Comparison of ENCODE assay signal across 22 mouse cellular contexts in the genomic region with DNA sequence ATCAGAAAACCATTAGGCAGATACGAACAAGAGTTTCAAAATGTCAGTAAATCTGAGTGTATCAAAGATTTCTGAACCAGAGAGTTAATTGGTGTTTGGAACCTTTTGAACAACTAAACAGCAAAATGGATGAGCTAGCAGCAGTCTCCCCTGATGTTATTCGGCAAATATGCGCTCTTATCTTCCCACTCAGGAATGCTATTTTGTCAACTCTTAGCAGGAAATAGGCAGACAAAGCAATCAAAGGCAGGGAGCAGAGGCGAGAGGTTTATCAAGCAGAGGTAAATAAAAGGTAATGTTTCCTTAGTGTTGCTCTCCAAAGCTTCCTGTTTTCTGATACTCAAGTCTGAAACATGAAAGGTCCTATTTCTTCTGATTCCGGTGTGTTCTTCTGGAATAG.
DNase-seq lines count a peak whose midpoint lies in the region; ATAC-seq lines count a peak whose summit lies in the region.
"Had no signal": no experiment of that assay in that cellular context is flagged by ENCODE, and none has a peak within 500 bp of the region (broad histone marks: within the 10 kb centered on the region; RNA-seq: fewer than 3 reads in every experiment).

No protein-coding gene starts in this region.

- peak overlapping the region; percentile 79 for H3K27ac ChIP-seq in heart, embryonic 10.5 days
- H3K27ac ChIP-seq in heart, embryonic 14.5 days (replicated peaks in 1 of 2; ENCODE audit: control insufficient read depth in 1 of 2, insufficient read depth in 1 of 2, low read depth in 2 of 2, low read length in 2 of 2) = peak overlapping the region in 1 of 2 experiments; percentile 2; a peak in 2 of 4 replicates
- H3K27ac ChIP-seq: embryonic facial prominence, embryonic 13.5 days; forebrain, embryonic 12.5 days; hindbrain, embryonic 13.5 days; hindbrain, postnatal 0 days had no signal

- H3K4me3 ChIP-seq in heart, embryonic 10.5 days = no peak overlapping the region
- H3K4me3 ChIP-seq in heart, embryonic 14.5 days (ENCODE audit: control insufficient read depth in 1 of 2, insufficient read depth in 1 of 2, low read depth in 1 of 2, low read length in 2 of 2) = no peak overlapping the region
- H3K4me3 ChIP-seq: embryonic facial prominence, embryonic 13.5 days; forebrain, embryonic 12.5 days; hindbrain, embryonic 13.5 days had no signal

- no peak for ATAC-seq in heart, embryonic 14.5 days (ENCODE audit: insufficient number of reproducible peaks, insufficient read depth, low FRiP score, low read depth)
- ATAC-seq: CD4-positive, CD25-positive, alpha-beta regulatory T cell, adult 4 months; forebrain, embryonic 16.5 days; hindbrain, postnatal 0 days had no signal

- H3K9ac ChIP-seq in heart, embryonic 14.5 days (ENCODE audit: low read length) = no peak overlapping the region
- H3K9ac ChIP-seq: embryonic facial prominence, embryonic 13.5 days; forebrain, embryonic 12.5 days; hindbrain, embryonic 13.5 days had no signal

- WGBS in heart, embryonic 10.5 days = 13% methylated on average over 5 of the region's 5 CpGs
- WGBS in heart, embryonic 14.5 days = 6% methylated on average over 5 of the region's 5 CpGs

- H3K36me3 ChIP-seq in heart, embryonic 10.5 days = no peaks in the 10 kb centered on the region
- no peaks in the 10 kb centered on the region for H3K36me3 ChIP-seq in heart, embryonic 14.5 days (ENCODE audit: control insufficient read depth, insufficient read depth, low read length)
- H3K36me3 ChIP-seq: embryonic facial prominence, embryonic 13.5 days; forebrain, embryonic 12.5 days; G1E; hindbrain, embryonic 13.5 days had no signal

- peaks cover 30% of the 10 kb centered on the region for H3K4me1 ChIP-seq in heart, embryonic 10.5 days
- H3K4me1 ChIP-seq in heart, embryonic 14.5 days (ENCODE audit: control insufficient read depth in 2 of 2, insufficient read depth in 2 of 2, low read length in 2 of 2) = peaks cover 9 to 14% of the 10 kb centered on the region in 2 experiments
- H3K4me1 ChIP-seq: embryonic facial prominence, embryonic 13.5 days; hindbrain, embryonic 13.5 days had no signal

- intact Hi-C loops in heart, postnatal 25 days (cut with DNase I) = no loop called here

- peaks cover 3% of the 10 kb centered on the region; the same call in 1 of the 2 replicates for H3K27me3 ChIP-seq in heart, embryonic 10.5 days (ENCODE audit: insufficient read depth, poor library complexity, severe bottlenecking)
- no peaks in the 10 kb centered on the region for H3K27me3 ChIP-seq in heart, embryonic 14.5 days (ENCODE audit: control insufficient read depth, insufficient read depth, low read length)
- H3K27me3 ChIP-seq: embryonic facial prominence, embryonic 13.5 days; forebrain, embryonic 12.5 days; hindbrain, embryonic 13.5 days had no signal

- H3K9me3 ChIP-seq in heart, embryonic 10.5 days = no peaks in the 10 kb centered on the region
- no peaks in the 10 kb centered on the region for H3K9me3 ChIP-seq in heart, embryonic 14.5 days (ENCODE audit: control insufficient read depth, low read length)
- H3K9me3 ChIP-seq: embryonic facial prominence, embryonic 13.5 days; forebrain, embryonic 12.5 days; G1E; hindbrain, embryonic 13.5 days had no signal

- H3K4me2 ChIP-seq in heart, embryonic 14.5 days (ENCODE audit: low read length) = peak overlapping the region; percentile 38
- H3K4me2 ChIP-seq: embryonic facial prominence, embryonic 13.5 days; forebrain, embryonic 12.5 days; hindbrain, embryonic 13.5 days had no signal

- no peak for DNase-seq in heart, embryonic 10.5 days (ENCODE audit: low spot score)
- DNase-seq in heart, adult 11 months = no peak
- no peak for DNase-seq in heart, postnatal 25 days (ENCODE audit: low spot score)
- peak; percentile 3 for DNase-seq in kidney, adult 9 months
- DNase-seq in kidney, adult 11 months = no peak
- DNase-seq in Muller cell, postnatal 12 days (ENCODE audit: inconsistent ontology term) = peak; percentile 17
- no peak for DNase-seq in frontal cortex, postnatal 25 days (ENCODE audit: low spot score in 2 of 2)
- DNase-seq: adrenal gland, postnatal 10 days; B cell, adult 2 months; cerebellum, adult 18-20 months; cerebellum, adult 9-11 months; cerebellum, postnatal 36 days; gastrocnemius, postnatal 14 days; kidney, adult 18-20 months had no signal

Comparison
In these comparisons a context has a peak if more than half of its experiments do, and no peak if none do; other contexts are left out.
1. DNase-seq: peak in kidney, adult 9 months (single experiment) and Muller cell, postnatal 12 days (single experiment); none in heart, embryonic 10.5 days (single experiment), heart, adult 11 months (single experiment), heart, postnatal 25 days (single experiment), kidney, adult 11 months (single experiment) and frontal cortex, postnatal 25 days (0 of 2).